Mouse (Mus musculus) lung, postnatal 14 days (tissue): ENCODE results near the gene Lpcat3.
"Not testable (repeated sequence)": the region's sequence is repeated elsewhere in the genome, so short reads cannot be mapped to it uniquely, and the experiment has no call there.

Experiments
- DNase-seq: peaks from one replicate; pipeline ENCODE4 v3.0.0; 2021

The Lpcat3 gene

DNA sequence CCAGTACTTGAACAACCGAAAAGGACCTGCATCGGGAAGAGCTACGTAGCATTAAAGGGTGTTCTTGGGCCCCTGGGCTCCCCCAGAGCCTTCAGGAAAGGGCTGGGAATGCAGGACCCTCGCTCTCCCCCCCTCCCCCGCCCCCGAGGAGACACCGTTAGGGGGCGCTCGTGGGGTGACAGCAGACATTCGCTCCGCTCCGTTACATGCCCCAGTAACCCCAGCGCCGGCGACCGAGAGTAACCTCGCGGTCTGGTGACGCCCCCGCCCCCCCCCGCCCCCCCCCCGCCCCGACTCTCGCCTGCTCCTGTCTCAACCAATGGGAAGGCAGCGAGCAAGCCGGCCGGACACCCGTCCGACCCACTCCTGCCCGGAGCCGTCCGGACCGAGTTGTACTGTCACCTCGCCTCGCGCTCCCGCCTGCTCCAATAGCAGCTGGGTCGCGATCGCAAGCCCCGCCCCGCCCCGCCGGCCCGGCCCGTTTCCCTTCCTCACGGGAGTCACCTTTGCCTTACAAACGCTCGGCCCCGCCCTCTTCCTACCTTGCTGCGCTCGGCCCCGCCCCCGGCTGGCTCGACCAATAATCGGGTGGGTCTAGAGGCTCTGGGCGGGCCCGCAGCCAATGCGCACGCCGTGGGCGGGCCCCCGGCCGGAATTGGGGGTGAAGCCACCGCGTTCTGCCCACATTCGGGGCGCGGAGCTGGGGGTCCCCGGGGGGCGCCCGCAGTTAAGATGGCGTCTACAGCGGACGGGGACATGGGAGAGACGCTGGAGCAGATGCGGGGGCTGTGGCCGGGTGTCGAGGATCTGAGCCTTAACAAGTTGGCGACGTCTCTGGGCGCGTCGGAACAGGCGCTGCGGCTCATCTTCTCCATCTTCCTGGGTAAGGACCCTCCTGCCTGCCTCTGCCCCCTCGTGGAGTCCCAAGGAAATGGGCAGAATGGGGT is at the start of gene Lpcat3:
Gene Lpcat3 (plus strand): TSS at position 551 of the 947 bp plus-strand sequence.
- peak; percentile 99 for DNase-seq

DNA sequence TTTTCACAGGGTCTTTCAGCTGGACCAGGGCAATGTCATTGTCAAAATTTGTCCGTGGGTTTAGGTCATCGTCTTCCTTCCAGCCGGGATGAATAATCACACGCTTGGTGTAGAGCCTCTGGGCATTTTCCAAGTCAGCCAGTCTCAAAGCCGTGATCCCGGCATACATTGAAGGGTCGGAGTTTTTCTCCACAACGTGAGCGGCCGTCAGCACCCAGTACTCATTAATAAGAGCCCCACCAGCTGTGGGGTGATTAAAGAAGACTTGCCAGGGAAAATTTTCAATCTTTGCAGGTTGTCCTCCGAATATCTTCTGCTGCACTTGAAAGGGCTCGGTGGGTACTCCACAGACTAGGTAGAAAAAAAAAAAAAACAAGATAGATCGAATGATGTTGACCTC is 37.2 kb upstream of the Lpcat3 start:
- no peak for DNase-seq

DNA sequence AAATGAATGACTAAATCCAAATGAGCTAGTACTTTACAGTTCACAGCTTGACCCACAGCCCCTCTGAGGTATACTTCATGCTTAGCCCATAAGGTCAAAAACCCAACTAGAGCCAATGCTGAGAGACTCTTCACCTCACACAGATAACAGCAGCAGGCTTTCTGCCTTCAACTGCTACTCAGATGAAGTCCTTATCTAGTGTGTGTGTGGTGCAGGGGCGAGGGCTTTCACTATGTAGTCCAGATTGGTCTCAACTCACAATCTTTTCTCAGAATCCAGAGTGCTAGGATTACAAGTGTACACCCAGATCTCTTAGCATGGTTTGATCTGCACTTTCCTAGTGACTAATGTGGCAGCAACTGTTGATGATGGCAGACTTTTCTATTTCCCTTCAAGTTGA is 36.6 kb upstream of the Lpcat3 start:
- DNase-seq, result not testable (repeated sequence)

DNA sequence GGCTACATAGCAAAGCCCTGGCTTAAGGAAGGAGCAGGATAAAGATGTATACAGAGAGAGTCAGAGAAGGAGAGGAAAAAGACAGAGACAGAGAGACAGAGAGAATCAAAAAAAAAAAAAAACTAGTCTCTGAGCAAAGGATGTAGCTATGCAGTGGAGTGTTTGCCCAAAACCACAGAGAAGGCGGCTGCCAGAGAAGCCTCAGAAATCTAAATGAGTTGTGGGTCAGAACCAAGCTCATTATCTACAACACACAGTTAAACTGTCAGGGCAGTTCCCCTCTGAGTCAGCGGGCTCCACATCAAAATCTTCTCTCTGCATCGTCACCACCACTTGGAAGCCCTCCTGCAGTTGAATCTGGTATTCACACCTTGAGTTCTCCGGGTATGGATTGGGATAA is 32.1 kb upstream of the Lpcat3 start:
- DNase-seq, result no peak

DNA sequence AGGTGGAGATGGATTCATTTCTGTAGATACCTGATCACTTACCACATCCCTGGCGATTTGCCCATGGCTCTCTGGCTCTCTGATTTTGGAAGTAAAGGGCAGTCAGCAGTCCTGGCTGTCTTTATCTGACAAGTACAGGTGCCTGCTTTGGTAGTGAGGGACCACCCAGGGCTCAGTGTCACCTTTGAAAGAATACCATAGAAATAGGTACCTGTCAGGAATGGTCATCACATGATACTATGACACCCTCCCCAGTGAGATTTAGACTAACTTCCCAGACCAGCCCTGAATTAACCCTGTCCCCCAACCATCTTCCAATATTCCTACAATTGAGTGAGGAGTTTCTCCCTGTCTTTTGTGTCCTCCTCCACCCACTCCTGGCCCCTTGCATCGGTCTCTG is 26.8 kb upstream of the Lpcat3 start, which contains the start of gene C1s2:
Gene C1s2 (minus strand): TSS at position 101 of the 400 bp plus-strand sequence.
- not testable (repeated sequence) for DNase-seq

DNA sequence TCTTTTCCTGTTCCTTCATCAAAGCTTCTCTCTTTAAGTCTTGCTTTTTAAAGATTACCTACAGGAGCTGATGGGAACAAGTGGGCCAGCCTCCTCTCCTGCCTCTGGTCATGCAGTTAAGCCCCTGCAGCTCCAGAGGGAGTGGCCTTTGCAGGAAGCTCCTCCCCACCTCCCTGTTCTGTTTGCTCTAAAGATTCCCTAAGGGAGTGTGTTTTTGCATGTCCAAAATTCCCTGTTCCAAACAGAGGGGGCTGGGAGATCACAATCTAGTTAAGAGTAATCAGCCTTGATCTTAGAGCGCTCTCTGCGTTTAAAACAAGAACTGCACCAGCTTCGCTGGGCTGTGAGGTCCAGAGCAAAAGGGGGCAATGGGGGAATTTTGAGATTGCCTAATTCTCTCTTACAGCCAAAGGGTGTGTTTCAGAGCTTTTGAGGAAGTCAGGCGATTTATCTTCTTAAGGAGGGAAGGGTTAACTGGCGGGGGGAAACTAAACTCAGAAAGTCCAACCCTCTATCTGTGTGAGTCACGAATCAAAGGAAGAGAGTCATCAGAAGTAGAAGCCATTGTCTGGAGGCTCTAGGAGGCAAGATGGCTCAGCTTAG is 25.9 kb upstream of the Lpcat3 start:
- not testable (repeated sequence) for DNase-seq

DNA sequence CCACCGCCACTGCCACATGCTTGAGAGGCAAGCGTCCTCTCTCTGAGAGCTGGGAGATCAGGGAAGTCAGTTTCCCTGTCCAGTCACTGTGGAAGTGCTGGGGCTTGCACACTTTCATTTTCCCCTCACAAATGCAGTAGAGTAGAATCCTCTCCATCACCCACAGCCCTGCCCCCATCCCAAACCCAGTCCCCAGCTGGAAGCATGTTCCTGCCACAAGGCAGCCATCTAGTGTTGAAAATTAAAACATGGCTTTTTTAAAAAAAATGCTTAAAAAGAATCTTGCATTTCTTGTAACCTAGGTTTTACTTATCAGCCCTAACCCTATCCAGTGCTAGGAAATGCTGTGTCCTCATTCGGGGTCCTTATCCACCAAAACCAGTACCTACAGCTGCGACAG is 22.8 kb upstream of the Lpcat3 start:
- no peak for DNase-seq

DNA sequence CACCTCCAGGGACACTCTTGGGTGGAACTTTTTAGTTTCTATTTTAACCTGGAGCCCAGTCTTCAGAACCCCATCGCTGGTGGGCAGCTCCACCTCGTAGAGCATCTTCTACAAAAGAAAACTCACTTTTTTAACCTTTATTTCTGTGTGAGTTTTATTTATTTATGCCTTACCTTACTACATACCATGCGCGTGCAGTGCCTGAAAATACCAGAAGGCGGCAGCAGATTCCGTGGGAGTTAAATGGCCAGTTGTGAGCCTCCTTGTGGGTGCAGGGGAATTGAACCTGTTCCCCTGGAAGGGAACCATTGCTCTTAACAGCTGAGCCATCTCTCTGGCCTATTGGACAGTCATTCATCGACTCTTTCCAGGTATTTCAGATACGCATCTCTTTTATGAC is 21.8 kb upstream of the Lpcat3 start:
- DNase-seq, result peak; percentile 84

DNA sequence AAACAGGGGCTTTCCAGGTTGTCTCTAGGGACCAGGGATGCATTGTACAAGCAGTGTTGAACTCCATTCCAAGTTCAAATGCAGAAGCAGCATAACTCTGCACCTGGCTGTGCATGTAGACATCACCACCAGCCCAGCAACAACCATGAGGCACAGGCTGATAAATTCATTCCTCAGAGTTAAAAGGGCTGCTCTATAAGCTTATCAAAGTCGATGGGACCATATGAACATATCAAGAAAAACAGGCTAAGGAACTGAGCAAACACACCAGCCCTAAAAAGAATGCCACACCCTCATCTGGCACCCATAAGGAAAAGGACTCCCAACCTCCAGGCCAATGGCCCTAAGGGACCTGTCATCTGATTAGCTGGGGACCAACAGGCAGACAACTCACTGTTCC is 16.4 kb upstream of the Lpcat3 start:
- DNase-seq, result no peak

DNA sequence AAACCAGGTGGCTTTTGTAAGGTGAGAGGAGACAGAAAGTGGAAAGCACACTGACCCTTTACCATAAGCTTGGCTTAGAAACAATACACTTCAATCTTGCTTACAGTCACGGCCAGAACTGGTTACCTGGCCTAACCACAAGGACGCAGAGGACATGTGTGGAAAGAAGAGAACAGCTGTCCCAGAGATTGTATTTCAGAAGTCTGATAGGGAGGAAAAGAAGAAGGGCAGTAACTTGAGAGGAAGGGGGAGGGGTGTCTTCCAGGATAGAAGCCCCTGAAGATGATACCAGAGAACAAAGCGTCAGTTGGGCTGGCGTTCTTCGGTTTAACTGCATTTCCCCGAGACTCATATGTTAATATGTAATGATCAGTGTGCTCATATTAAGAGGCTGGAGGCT is 6.9 kb upstream of the Lpcat3 start:
- no peak for DNase-seq

DNA sequence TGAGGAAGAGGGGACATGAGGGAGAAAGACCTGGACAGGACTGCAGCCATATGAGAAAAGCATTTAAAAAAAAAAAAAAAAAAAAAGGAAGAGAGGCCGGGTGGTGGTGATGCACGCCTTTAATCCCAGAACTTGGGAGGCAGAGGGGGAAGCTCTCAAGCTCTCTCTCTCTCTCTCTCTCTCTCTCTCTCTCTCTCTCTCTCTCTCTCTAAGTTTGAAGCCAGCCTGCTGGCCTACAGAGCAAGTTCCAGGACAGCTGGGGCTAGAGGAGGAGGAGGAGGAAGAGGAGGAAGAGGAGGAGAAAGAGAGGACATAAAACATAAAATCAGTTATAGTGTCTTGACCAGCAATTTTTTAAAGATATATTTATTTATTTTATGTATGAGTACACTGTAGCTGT is 4.8 kb upstream of the Lpcat3 start:
- DNase-seq, result no peak

DNA sequence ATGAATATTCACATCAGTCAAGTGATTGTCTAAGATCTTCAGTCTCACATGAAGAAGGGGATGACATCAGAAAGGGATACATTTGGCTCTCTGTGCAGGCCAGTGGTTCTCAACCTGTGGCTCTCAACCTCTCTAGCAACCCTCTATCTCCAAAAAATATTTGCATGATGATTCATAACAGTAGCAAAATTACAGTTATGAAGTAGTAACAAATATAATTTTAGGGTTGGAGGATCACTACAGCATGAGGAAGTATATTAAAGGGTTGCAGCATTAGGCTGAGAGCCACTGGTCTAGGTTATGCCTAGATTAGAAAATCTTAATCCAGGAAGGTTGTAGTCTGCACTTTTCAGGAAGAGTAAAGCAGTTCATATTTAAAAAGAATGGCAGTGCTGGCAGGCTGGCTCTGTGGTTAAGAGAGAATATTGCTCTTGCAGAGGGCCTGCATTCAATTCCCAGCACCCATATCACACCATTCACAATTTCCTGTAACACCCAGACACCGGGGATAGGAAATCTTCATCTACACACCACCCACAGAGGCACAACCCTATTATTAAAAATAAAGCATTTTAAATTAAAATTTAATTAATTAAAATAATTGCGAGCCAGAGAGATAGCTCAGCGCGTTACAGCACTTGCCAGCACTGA is 1.5 kb upstream of the Lpcat3 start:
- DNase-seq, result no peak

DNA sequence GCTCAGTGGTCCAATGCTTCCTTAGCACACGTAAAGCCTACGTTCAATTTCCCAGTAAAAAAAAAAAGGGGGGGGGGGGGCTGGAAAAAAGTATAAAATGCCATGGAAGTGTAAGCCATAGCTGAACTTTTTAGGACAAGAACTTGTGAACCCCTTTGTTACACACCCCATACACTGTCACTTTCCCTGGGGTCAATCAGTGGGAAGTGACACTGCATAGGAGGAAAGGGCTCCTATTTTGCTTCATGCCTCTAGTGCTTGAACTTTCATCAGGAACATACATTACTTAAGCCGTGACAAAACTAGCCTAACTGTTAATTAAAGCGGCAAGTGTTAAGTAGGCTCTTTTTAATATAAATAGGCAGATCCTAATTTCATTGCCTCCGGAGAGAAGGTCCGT is 832 bp upstream of the Lpcat3 start:
- DNase-seq, result no peak

DNA sequence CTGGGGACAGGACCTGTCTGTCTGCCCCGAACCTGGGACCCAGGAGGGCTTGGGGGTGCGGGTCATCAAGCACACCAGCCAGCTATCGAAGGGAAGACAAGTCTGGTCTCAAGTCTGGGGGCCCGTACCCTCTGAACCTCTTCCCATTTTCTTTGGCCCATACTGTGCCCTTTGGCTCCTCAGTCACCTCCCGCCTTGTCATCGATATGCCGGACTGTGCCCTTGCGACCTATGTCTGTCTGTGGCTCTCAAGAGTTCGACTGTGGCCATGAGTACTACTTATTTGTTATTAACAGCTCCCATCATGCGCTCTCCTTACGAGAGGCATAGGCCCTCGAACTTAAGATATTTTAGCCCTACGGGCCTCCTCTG is 583 bp downstream of the Lpcat3 start:
- DNase-seq, result peak; percentile 17

DNA sequence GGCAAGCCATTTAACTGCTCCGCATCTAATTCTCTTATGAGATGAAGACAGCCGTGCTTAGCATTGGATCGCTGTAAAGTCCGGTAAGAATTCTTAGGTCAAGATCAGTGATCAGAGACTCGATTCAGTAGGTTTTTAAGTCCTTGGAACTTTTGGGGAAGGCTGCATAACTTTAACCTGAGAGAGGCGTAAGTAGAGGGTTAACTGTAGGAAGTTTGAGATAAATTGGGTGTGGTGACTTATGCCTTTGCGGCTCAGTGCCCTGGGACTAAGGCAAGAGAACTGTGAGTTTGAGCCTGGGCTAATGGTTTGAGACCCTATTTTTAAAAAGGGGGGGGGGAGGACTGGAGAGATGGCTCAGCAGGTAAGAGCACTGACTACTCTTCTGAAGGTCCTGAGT is 1.4 kb downstream of the Lpcat3 start:
- no peak for DNase-seq

DNA sequence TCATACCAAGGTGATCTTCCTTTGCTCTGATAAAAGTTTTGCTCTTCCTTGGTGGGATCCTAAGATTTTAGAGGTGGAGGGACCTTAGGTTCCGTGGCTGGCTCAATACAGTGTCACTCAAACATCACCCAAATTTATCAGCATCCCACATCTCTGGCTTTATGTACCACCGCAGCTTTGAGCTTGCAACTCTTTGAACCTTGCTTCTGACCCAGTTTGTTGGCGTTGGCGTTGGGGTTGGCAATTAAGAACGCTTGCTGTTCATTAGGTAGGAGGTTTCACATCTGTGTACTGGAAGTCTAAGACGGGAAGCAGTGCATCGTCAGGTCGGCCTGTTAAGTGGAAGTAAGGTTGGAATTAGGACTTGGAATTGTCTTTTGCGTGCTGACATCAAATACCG is 2.2 kb downstream of the Lpcat3 start:
- DNase-seq, result no peak

DNA sequence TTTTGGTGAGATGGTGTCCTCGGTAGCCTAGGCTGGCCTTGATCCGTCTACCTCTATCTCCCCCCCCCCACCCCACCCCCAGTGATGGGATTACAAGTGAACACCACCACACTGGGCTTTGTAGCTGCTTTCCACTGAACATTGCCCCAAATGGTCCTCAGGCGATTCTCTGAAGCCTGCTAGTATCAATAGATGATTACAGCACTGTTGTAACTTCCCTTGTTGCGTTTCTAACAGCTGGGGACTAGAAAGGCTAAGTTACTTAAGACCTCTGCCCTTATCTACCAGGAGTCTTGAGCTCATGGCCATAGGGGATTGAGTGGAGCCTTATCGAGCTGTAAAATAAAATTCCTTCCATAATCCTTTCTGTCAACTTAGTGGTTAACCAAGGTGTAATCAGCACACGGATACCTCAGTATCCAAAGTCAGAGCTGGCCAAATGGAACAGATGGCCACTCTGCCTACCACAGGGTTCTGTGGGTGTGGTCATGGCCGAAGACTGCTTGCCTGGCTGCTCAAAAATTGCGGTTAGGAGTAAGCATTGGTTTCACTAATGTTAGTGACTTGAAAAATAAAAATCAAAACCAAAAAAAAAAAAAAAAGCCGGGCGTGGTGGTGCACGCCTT is 6.5 kb downstream of the Lpcat3 start:
- DNase-seq, result no peak

DNA sequence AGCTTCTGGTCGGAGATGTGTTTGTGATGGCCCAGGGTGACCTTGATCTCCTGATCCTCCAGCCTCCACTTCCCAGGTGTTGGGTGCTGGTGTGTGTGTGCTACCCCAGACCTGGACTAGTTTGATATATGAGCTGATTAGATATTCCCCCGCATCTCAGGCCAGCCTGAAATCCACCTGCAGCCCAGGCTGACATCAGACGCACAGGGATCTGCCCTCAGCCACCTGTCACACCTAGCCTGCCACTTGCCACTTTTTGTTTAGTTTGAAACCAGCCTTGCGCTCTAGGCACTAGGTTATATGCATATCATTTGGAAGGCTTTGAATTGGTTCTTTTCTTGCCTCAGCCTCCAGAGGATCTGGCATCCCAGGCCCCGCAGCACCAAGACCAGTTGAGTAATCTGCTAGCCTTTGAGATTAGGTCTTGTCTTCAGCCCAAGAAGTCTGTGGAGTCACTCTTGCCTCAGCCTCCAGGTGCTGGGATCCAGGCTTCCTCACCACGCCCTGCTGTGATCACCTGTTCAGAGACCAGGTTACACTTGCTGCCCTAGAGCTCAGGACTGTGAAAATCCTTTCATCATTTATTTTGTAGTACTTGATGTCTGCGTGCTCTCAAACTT is 7.6 kb downstream of the Lpcat3 start:
- no peak for DNase-seq

DNA sequence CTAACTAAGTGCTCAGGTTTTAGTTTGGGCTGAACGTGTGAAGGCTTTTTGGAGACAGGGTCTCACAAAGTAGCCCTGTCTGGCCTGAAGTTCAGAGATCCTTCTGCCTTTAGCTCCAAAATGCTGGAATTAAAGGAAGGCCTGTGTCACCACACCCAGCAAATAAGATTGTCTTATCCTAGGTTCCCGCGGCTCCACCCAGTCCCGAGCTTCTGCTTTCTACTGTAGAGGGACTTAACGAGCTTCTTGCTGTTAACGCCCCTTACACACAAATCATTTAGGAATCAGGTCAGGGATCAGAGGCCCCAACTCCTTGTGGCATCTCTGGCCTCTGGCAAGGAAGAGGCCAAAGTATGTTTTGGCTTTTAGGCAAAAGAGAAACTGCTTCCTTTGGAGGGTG is 9.3 kb downstream of the Lpcat3 start:
- DNase-seq, result no peak

DNA sequence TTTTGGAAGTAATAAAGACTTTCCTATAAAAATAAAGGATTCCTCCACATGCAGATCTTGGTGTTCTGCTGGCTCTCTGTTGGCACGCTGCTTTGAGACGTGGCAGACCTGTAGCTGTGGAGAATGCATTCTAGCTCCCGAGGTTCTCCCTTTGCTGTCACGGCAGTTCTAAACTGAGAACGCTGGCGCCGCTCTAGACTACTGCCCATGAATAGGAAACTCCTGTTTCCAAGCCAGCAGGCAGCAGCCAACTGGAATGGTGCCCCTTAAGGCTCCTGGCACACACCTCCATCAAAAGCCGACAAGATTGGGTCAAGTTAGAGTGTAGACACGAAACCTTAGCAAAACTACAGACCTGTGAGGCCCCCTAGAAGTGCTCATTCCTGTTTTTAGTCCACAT is 10.8 kb downstream of the Lpcat3 start:
- no peak for DNase-seq

DNA sequence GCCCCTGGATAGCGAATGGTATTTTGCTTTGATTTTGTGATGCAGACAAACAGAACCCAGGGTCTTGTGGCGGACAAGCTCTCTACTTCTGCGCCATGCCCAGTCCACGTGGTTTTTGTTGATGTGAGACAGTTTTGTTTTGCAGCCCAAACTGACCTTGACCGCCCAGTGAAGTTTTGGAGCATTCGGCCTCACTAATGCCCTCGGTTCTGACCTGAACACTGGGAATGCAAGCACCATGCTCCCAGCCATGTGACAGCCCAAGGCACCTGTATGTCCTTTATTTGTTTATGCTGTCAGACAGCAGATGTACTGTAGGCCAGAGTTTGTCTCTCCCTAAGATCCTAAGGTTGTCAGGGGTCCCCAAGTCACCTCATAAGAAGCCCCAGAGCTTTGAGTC is 11.8 kb downstream of the Lpcat3 start:
- DNase-seq, result no peak

DNA sequence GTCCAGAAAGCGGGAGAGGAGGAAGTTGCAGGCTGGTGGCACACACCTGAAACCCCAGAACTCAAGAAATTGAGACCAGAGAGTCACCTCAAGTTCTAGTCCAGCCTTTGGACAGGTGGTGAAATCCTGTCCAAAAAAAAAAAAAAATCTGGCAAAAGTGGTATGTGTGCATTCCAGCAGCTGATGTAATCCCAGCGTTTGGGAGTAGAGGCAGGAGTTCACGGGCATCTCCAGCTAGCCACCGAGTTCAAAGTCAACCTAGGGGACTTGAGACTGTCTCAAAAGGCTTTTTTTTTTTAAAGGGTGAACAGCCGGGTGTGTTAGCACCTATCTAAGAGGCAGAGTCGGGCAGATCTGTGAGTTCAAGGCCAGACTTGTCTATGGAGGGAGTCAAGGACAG is 13.3 kb downstream of the Lpcat3 start:
- no peak for DNase-seq

DNA sequence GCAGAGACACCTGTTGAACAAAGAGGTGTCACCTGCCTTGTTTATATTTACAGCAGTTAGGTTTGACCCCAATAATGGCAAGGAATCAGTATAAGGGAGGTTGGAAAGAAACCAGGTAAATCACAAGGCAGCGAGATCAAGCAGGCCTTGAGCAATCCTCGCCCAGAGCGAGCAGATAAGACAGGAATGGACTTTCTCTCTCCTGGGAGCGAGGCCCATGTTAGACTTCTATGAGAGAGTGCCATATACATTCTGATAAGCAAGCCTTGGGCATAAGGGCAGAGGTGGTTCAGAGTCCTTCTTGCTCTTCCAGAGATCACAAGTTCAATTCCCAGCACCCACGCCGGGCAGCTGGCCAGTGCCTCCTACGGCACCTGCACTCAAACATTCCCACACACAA is 15.9 kb downstream of the Lpcat3 start:
- no peak for DNase-seq
